9 mouse cellular contexts compared by ENCODE assay signal in the genomic region with DNA sequence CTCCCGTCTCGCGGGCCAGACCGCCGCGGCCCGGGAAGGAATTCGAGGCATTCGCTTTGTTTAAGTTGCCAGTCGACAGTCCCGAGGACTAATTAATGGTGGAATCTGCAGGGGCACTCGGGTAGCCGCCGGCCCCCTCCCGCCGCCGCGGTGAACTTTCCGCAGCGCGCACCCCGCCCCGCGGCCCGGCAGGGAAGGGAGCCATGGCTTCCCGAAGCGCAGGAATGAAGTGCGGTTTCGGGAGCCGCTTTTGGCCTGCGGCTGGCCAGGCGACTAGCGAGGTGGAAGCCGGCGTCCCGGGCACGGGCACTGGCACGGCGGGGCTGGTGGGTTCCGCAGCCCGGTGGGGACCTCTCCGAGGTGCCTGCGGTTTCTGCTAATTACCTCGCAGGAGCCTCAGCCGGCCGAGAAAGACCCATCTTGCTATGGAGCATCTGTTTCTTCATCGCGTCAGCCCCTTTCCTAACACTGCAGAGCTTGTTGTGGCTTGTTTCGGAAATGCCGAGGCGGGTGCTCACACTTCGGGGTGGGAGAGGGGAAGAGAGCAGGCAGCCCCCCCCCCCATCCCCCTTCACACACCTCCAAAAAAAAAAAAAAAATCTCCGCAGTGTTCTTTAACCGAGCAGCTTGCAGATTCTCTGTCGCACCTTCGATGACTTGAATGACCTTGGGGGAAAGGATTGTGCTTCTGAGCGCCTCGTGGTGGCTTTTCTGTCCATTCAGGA. TPM values are rescaled to one million over a fixed set of nuclear protein-coding genes. Genes with fewer than 3 reads are reported as not detected.
DNase-seq lines count a peak whose midpoint lies in the region; ATAC-seq and TF ChIP-seq lines count a peak whose summit lies in the region.
"Had no signal": no experiment of that assay in that cellular context is flagged by ENCODE, and none has a peak within 500 bp of the region (broad histone marks: within the 10 kb centered on the region; RNA-seq: fewer than 3 reads in every experiment).

No protein-coding gene starts in this region.

- ATAC-seq in erythroblast, adult 5-6 weeks (replicated peaks; ENCODE audit: low FRiP score, poor library complexity, severe bottlenecking): no peak
- peak; percentile 50 for ATAC-seq in forebrain, postnatal 0 days
- ATAC-seq in hindbrain, embryonic 12.5 days (ENCODE audit: low FRiP score): peak; percentile 49

- TF ChIP-seq CTCF in forebrain, postnatal 0 days (IDR thresholded peaks at IDR 0.05; ENCODE audit: low read depth): no peak

- peak overlapping the region; percentile 74 for H3K9ac ChIP-seq in forebrain, postnatal 0 days
- peak overlapping the region; percentile 88 for H3K9ac ChIP-seq in hindbrain, embryonic 12.5 days

- H3K36me3 ChIP-seq in erythroblast, embryonic 14.5 days (ENCODE audit: control insufficient read depth): no peaks in the 10 kb centered on the region
- H3K36me3 ChIP-seq in forebrain, postnatal 0 days (ENCODE audit: insufficient read depth): no peaks in the 10 kb centered on the region
- no peaks in the 10 kb centered on the region for H3K36me3 ChIP-seq in hindbrain, embryonic 12.5 days
- H3K36me3 ChIP-seq in megakaryocyte, embryonic 14.5 days (replicated peaks; ENCODE audit: low read length): no peaks in the 10 kb centered on the region

- peaks cover 47% of the 10 kb centered on the region for H3K27me3 ChIP-seq in erythroblast, embryonic 14.5 days (ENCODE audit: control insufficient read depth)
- no peaks in the 10 kb centered on the region for H3K27me3 ChIP-seq in forebrain, postnatal 0 days (ENCODE audit: insufficient read depth, low read length)
- peaks cover 7% of the 10 kb centered on the region; the same call in 1 of the 2 replicates for H3K27me3 ChIP-seq in hindbrain, embryonic 12.5 days
- H3K27me3 ChIP-seq in megakaryocyte, embryonic 14.5 days (replicated peaks): peaks cover 39% of the 10 kb centered on the region

- peak overlapping the region; percentile 51 for H3K4me2 ChIP-seq in forebrain, postnatal 0 days (ENCODE audit: low read depth)
- peak overlapping the region; percentile 65 for H3K4me2 ChIP-seq in hindbrain, embryonic 12.5 days (replicated peaks)

- WGBS in forebrain, postnatal 0 days: under 1% methylated on average over 58 of the region's 58 CpGs
- under 1% methylated on average over 54 of the region's 58 CpGs for WGBS in hindbrain, embryonic 12.5 days

- no peaks in the 10 kb centered on the region; the same call in 1 of the 2 replicates for H3K9me3 ChIP-seq in erythroblast, embryonic 14.5 days (ENCODE audit: control insufficient read depth, low read length)
- H3K9me3 ChIP-seq in forebrain, postnatal 0 days (ENCODE audit: low read length): no peaks in the 10 kb centered on the region
- no peaks in the 10 kb centered on the region for H3K9me3 ChIP-seq in hindbrain, embryonic 12.5 days (replicated peaks)
- 0 out of 2 replicates have a peak, but pooled peaks cover 3% of the 10 kb centered on the region for H3K9me3 ChIP-seq in megakaryocyte, embryonic 14.5 days

- peak overlapping the region; percentile 93 for H3K27ac ChIP-seq in forebrain, postnatal 0 days (ENCODE audit: low read depth, low read length)
- H3K27ac ChIP-seq in hindbrain, embryonic 12.5 days: peak overlapping the region; percentile 93

- peak; percentile 51 for DNase-seq in cerebellum, adult 11 months
- peak; percentile 62 for DNase-seq in forebrain, postnatal 0 days
- DNase-seq in left cerebral cortex, postnatal 25 days (ENCODE audit: low spot score in 2 of 2): peak; percentile 45 to 50
- DNase-seq in spleen, postnatal 4 days (ENCODE audit: low spot score in 2 of 2): peak; percentile 21 to 71

- H3K4me3 ChIP-seq in erythroblast, embryonic 14.5 days (replicated peaks): peak overlapping the region; percentile 80
- H3K4me3 ChIP-seq in forebrain, postnatal 0 days (ENCODE audit: low read depth, low read length): peak overlapping the region; percentile 56
- H3K4me3 ChIP-seq in hindbrain, embryonic 12.5 days: peak overlapping the region; percentile 92
- peak overlapping the region; percentile 92 for H3K4me3 ChIP-seq in megakaryocyte, embryonic 14.5 days (replicated peaks)

- H3K4me1 ChIP-seq in erythroblast, embryonic 14.5 days (ENCODE audit: control insufficient read depth): peaks cover 29% of the 10 kb centered on the region
- H3K4me1 ChIP-seq in forebrain, postnatal 0 days (ENCODE audit: insufficient read depth): peaks cover 10% of the 10 kb centered on the region
- H3K4me1 ChIP-seq in hindbrain, embryonic 12.5 days: peaks cover 26% of the 10 kb centered on the region
- peaks cover 25% of the 10 kb centered on the region for H3K4me1 ChIP-seq in megakaryocyte, embryonic 14.5 days

- intact Hi-C loops in left cerebral cortex, postnatal 25 days (cut with DNase I): no loop called here

RNA-seq across cellular contexts. Expression of gene Luzp1, which starts 0.9 kb away (rescaled TPM):
- polyA plus RNA-seq in erythroblast, embryonic 14.5 days (2012): 0.05 and 0.15 TPM in 2 replicates
- 0.42 and 1.2 TPM in 2 replicates for total RNA-seq in erythroblast, adult 5-6 weeks (2015; ENCODE audit: low replicate concordance)
- 1.0 and 10.7 TPM in 2 replicates for total RNA-seq in erythroblast, adult 5-6 weeks (2017; ENCODE audit: low replicate concordance)
- total RNA-seq in forebrain, postnatal 0 days (2014; rRNA removed): 11.6 and 20.8 TPM in 2 replicates
- 34.8 and 50.0 TPM in 2 replicates for polyA plus RNA-seq in forebrain, postnatal 0 days (2015; fragmentation: Nextera tagmentation; extraction: Ambion mirVana)
- 80.9 and 83.1 TPM in 2 replicates for polyA plus RNA-seq in hindbrain, embryonic 12.5 days (2016; fragmentation: Nextera tagmentation; extraction: Ambion mirVana)
- 10 to 100 TPM; 80.2 to 85.7 TPM for total RNA-seq in left cerebral cortex, postnatal 25 days (2021)
- polyA plus RNA-seq in megakaryocyte, embryonic 14.5 days (2012; ENCODE audit: insufficient read depth, low replicate concordance): 0.11 and 0.22 TPM in 2 replicates

RNA-seq across cellular contexts. Expression of gene 6030445D17Rik, which starts 8.5 kb away (rescaled TPM):
- not detected in 2 replicates for polyA plus RNA-seq in erythroblast, embryonic 14.5 days (2012)
- total RNA-seq in erythroblast, adult 5-6 weeks (2015; ENCODE audit: low replicate concordance): not detected in 2 replicates
- not detected in 2 replicates for total RNA-seq in erythroblast, adult 5-6 weeks (2017; ENCODE audit: low replicate concordance)
- total RNA-seq in forebrain, postnatal 0 days (2014; rRNA removed): 0.23 and 0.29 TPM in 2 replicates
- 0.10 and 0.23 TPM in 2 replicates for polyA plus RNA-seq in forebrain, postnatal 0 days (2015; fragmentation: Nextera tagmentation; extraction: Ambion mirVana)
- polyA plus RNA-seq in hindbrain, embryonic 12.5 days (2016; fragmentation: Nextera tagmentation; extraction: Ambion mirVana): 0.12 TPM in 1 of 2 replicates, not detected in the other
- total RNA-seq in left cerebral cortex, postnatal 25 days (2021): under 1 TPM; 0.34 to 0.43 TPM
- not detected in 2 replicates for polyA plus RNA-seq in megakaryocyte, embryonic 14.5 days (2012; ENCODE audit: insufficient read depth, low replicate concordance)
- total RNA-seq: neutrophil, adult 5-6 weeks had no signal

RNA-seq across cellular contexts. Expression of gene Htr1d, which starts 47.2 kb away (rescaled TPM):
- not detected in 2 replicates for polyA plus RNA-seq in erythroblast, embryonic 14.5 days (2012)
- not detected in 2 replicates for total RNA-seq in erythroblast, adult 5-6 weeks (2015; ENCODE audit: low replicate concordance)
- not detected in 2 replicates for total RNA-seq in erythroblast, adult 5-6 weeks (2017; ENCODE audit: low replicate concordance)
- total RNA-seq in forebrain, postnatal 0 days (2014; rRNA removed): 2.0 and 2.4 TPM in 2 replicates
- polyA plus RNA-seq in forebrain, postnatal 0 days (2015; fragmentation: Nextera tagmentation; extraction: Ambion mirVana): 2.4 and 3.1 TPM in 2 replicates
- polyA plus RNA-seq in hindbrain, embryonic 12.5 days (2016; fragmentation: Nextera tagmentation; extraction: Ambion mirVana): 0.26 and 0.50 TPM in 2 replicates
- total RNA-seq in left cerebral cortex, postnatal 25 days (2021): 1 to 10 TPM; 3.8 to 7.4 TPM
- polyA plus RNA-seq in megakaryocyte, embryonic 14.5 days (2012; ENCODE audit: insufficient read depth, low replicate concordance): not detected in 2 replicates
- total RNA-seq: neutrophil, adult 5-6 weeks had no signal

Comparison
In these comparisons a context has a peak if more than half of its experiments do, and no peak if none do; other contexts are left out.
1. RNA of gene Luzp1, which starts 0.9 kb away (polyA plus RNA-seq): 80.9 to 83.1 TPM in hindbrain, embryonic 12.5 days and 34.8 to 50.0 TPM in forebrain, postnatal 0 days; 0.05 to 0.15 TPM in erythroblast, embryonic 14.5 days and 0.11 to 0.22 TPM in megakaryocyte, embryonic 14.5 days; every median in the first group is over 10 times any median in the second.
2. Peak in every context shown above with its lines, with median percentiles within 50 percentile points of each other: H3K4me3 ChIP-seq and DNase-seq.